Mouse (Mus musculus) CH12.LX (cell line): ENCODE measurements around the gene Prickle2.

Source experiments
- GABPA ChIP-seq: IDR thresholded peaks from 2 replicates; pipeline ENCODE4 v1.6.1; 2012; ENCODE audit warnings: low read depth, low read length, improper control_type of control experiment, inconsistent platforms; ENCODE audit not compliant: insufficient replicate concordance
- POLR2A ChIP-seq: IDR thresholded peaks from 2 replicates; pipeline ENCODE4 v1.6.1; 2011; ENCODE audit warnings: low read depth, mild to moderate bottlenecking, improper control_type of control experiment, low read length

DNA sequence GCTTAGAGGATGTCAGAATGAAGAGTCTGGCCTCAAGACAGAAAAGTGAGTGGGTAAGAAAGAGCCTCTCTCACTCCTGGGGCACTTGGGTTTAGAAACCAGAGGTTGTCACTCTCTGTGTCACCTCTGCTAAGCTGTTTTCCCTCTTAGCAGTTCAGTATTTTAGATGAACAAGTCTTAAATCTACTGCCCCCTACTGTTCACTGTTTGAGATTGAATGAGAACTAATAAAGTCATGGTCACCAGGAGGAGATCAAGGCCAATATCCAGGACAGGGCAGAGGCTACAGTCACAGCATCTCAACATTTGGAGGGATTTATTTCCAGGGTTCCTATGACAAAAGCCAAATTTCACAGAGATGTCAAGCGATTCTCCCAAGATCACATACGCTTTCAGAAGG, 228.3 kb downstream of the Prickle2 start:
- TF ChIP-seq GABPA = no peak
- no peak for TF ChIP-seq POLR2A
